Mouse (Mus musculus) G1E (cell line): Measurements from ENCODE around the gene Mcrip1.

Source experiments
- CTCF ChIP-seq: IDR thresholded peaks from 2 replicates; pipeline ENCODE4 v1.5.1; 2012; ENCODE audit warnings: low read depth, low read length, inconsistent platforms, mixed read lengths
- GATA1 ChIP-seq: IDR thresholded peaks from 2 replicates; pipeline ENCODE4 v1.6.1; 2012; ENCODE audit warnings: borderline replicate concordance, low read length, inconsistent platforms, mixed read lengths
- GATA2 ChIP-seq: IDR thresholded peaks from 2 replicates; pipeline ENCODE4 v1.6.1; 2012; ENCODE audit warnings: low read depth, low read length, inconsistent platforms, borderline replicate concordance
- POLR2AphosphoS5 ChIP-seq: IDR thresholded peaks from 2 replicates; pipeline ENCODE4 v1.6.1; 2012; ENCODE audit warnings: low read depth, low read length, inconsistent platforms; ENCODE audit not compliant: insufficient replicate concordance
- TAL1 ChIP-seq: conservative IDR thresholded peaks from 2 replicates; pipeline ENCODE4 v1.6.1; 2012; ENCODE audit warnings: low read depth, low read length, inconsistent platforms, mixed read lengths

DNA sequence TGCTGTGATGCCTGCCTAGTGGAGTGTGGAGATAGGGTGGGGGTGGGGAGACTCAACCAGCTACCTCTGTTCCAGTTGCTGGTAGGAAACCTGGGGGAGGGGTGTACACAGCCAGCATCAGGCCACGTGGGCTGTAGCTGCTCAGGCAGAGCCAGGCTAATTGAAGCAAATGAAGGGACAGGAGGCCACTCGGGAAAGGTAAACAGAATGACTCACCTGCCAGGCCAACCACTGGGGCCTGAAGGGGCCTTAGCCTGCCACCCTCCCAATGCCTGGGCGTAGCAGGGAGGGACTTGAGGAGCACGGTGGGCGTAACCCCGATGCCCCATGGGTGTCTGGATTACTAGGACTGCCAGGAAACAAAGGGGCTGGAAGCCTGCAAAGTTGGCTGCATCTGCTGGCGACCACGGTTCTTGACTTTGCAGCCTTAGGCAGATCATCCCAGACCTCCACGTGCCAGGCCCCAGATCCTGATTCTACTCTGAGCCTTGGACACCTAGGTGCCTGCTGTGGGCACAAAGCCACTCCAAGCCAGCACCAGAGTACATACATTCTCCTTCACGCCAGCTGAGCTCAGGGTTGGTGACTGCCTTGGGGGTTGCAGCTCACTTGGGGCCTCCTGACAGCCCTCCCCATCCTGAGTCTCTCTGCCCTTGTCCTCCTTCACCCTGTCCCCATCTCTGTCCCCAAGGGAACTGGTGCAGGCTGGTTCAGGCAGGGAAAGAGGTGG is 10.1 kb downstream of the Mcrip1 start:
- no peak for TF ChIP-seq CTCF
- TF ChIP-seq TAL1: no peak
- no peak for TF ChIP-seq POLR2AphosphoS5
- no peak for TF ChIP-seq GATA1
- TF ChIP-seq GATA2: no peak
